Mouse (Mus musculus): ENCODE data around the gene Slc2a8. TPM values are rescaled to one million over a fixed set of nuclear protein-coding genes. Genes with fewer than 3 reads are reported as not detected.

Slc2a8 gene
- polyA plus RNA-seq, 1 experiment = 55.0 TPM

DNA sequence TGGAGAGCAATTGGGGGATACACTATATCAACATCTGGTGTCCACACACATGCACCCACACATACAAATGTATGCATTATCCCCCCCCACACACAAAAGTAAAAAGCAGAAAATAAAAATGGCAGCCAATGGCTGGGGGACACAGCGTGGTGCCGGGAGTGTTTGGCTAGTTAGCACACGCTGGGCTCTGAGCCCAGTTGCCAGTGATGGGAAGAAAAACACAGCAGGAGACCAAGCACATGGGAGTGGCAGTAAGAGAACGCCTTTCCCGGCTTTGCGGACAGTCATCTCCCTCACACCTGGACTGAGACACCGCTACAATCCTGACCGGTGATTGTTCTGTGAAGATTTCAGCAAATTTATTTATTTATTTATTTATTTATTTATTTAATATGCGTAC lies 10.6 kb downstream of the Slc2a8 start:
- Histone ChIP-seq H3K4me1 (ENCODE audit: control insufficient read depth, insufficient read depth, low read length) (peaks cover 36% of the 10 kb centered on the region), H3K27me3 (ENCODE audit: control insufficient read depth, insufficient read depth, low read length) (no peaks in the 10 kb centered on the region), H3K4me3 (replicated peaks; ENCODE audit: insufficient read depth, low read depth, low read length) (no peak overlapping the region), H3K27ac (ENCODE audit: insufficient read depth, low read length) (no peak overlapping the region)
- 9% methylated on average over 9 of the region's 9 CpGs for WGBS
- no peak for TF ChIP-seq POLR2A (IDR thresholded peaks at IDR 0.05; ENCODE audit: borderline replicate concordance, insufficient read depth, low read length)
- TF ChIP-seq CTCF (IDR thresholded peaks at IDR 0.05; ENCODE audit: borderline replicate concordance, insufficient read depth, low read depth, low read length) = no peak
- DNase-seq = peak; percentile 68 to 75

DNA sequence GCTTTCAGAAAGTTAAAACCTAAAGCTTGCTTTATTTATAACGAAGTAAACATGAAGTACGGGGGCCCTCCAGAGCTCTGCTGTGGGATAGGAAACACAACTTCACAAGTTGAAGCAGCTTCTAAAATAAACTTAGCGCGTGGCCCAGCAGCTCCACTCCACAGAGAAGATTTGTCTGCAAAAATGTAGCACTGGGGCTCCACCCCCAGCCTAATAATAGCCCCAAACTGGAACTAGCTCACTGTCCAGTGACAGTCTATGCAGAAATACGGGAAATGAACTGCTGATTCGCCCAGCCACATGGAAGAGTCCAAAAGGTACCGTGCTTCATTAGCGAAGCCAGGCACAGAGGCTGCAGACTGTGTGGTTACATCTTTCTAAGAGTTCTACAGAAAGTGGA lies 12.6 kb downstream of the Slc2a8 start:
- 86% methylated on average over 8 of the region's 8 CpGs for WGBS
- no peak for DNase-seq
- H3K27ac ChIP-seq (ENCODE audit: insufficient read depth, low read length) = no peak overlapping the region
- TF ChIP-seq CTCF (IDR thresholded peaks at IDR 0.05; ENCODE audit: borderline replicate concordance, insufficient read depth, low read depth, low read length) (no peak), POLR2A (IDR thresholded peaks at IDR 0.05; ENCODE audit: borderline replicate concordance, insufficient read depth, low read length) (no peak)
- peaks cover 19% of the 10 kb centered on the region for H3K4me1 ChIP-seq (ENCODE audit: control insufficient read depth, insufficient read depth, low read length)
- no peak overlapping the region for H3K4me3 ChIP-seq (replicated peaks; ENCODE audit: insufficient read depth, low read depth, low read length)
- H3K27me3 ChIP-seq (ENCODE audit: control insufficient read depth, insufficient read depth, low read length) = no peaks in the 10 kb centered on the region

DNA sequence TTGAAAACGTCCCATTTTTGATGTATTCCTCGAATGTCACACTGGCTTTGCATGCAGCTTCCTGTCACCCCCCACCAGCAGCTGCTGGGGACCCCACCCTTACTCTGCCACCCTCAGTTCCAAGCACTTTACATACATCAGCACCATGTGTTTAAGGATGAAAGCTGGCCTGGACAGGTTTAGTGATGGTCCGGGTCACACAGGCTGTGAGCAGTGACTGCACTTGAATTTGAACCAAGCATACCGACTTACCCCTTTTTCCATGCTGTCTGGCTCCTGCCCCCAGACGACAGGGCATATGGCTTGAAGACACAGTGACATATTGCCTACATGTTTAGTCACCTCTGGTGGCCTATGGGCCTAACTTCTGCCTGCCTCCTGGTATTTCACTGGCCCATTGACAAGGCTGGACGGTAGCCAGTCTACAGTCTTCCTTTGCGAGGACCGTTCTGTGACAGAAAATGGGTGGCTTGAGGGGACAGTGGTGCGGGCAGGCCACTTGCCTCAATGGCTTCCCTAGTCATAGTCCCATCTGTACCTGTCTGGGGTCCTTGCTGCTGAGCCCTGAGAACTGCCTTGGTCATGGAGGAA lies 13.8 kb downstream of the Slc2a8 start:
- TF ChIP-seq POLR2A (IDR thresholded peaks at IDR 0.05; ENCODE audit: borderline replicate concordance, insufficient read depth, low read length) = no peak
- no peak for TF ChIP-seq CTCF (IDR thresholded peaks at IDR 0.05; ENCODE audit: borderline replicate concordance, insufficient read depth, low read depth, low read length)
- Histone ChIP-seq H3K4me3 (replicated peaks; ENCODE audit: insufficient read depth, low read depth, low read length) (no peak overlapping the region), H3K27me3 (ENCODE audit: control insufficient read depth, insufficient read depth, low read length) (no peaks in the 10 kb centered on the region), H3K27ac (ENCODE audit: insufficient read depth, low read length) (peak overlapping the region; percentile 88), H3K4me1 (ENCODE audit: control insufficient read depth, insufficient read depth, low read length) (peaks cover 11% of the 10 kb centered on the region)
- 17% methylated on average over 9 of the region's 9 CpGs for WGBS
- DNase-seq = peak; percentile 29 to 33

DNA sequence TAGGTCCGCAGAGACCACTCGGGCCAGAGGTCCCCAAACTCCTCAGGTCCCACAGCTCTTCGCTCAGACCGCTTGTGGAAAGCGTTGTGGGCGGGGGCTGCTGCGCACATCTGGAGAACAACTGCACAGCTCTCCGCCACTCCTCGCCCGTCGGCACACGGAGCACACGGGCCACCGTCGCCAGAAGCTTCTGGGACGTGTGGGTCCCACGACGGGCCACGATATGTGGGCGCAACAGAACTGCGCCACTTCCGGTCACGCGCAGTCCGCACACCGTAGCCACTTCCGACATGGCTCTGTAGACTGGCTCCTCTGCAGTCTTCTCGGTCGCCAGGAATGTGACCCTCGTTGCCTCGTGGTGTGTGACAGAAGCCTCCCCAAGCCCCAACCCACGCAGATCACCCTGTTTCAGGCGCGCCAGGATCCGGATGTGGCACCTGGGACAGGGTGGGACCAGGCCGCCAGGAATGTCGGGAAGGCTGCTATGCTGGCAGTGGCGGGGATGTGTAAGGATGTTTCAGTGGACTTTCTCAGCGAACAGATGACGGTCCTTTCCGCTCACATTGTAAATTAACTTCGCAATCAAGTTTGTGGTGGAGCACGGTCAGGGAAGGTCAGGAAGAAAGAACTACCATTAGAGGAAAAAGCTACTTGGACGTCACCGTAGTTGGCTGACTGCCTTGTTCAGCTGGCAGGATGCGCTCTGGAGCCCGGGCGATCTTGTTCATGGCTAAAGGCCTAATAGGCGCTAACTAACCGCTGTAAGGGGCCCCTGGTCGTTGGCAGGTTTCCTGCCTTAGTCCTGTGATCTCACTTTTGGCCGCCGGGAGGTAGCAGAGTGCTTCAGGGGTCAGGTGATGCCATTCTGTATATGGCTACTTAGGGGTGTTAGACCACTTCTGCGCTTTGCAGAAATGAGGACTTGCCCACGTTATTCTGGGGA lies 14.9 kb downstream of the Slc2a8 start:
- under 1% methylated on average over 55 of the region's 55 CpGs for WGBS
- DNase-seq = peak; percentile 90 to 91
- peak overlapping the region; percentile 78 for H3K4me3 ChIP-seq (replicated peaks; ENCODE audit: insufficient read depth, low read depth, low read length)
- H3K27me3 ChIP-seq (ENCODE audit: control insufficient read depth, insufficient read depth, low read length) = no peaks in the 10 kb centered on the region
- H3K4me1 ChIP-seq (ENCODE audit: control insufficient read depth, insufficient read depth, low read length) = peaks cover 11% of the 10 kb centered on the region
- peak overlapping the region; percentile 88 for H3K27ac ChIP-seq (ENCODE audit: insufficient read depth, low read length)
- TF ChIP-seq POLR2A (IDR thresholded peaks at IDR 0.05; ENCODE audit: borderline replicate concordance, insufficient read depth, low read length) (peak; percentile 97), CTCF (IDR thresholded peaks at IDR 0.05; ENCODE audit: borderline replicate concordance, insufficient read depth, low read depth, low read length) (peak; percentile 70)

DNA sequence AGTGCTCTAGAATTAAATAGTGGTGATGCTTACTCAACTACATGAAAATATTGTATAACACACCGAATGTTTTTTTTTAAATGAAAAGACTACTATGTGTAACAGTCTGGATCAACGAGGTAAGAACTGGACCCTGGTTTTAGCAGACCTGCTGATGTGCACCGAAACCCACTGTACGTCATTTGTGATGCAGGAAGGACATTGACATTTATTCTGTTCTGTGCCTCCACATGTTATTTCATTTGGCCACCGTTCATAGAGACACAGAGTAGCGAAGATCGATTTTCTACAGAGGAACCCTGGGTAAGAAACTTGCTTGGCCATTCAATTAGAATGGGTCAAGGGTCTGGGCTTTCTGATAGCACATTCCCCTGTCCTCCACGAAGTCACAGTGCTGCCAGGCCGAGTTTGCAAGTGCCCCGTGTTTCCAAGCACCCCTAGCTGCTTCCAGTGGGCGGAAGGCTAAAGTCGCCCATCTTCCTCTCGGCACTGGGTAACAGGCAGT lies 15.6 kb downstream of the Slc2a8 start:
- peak overlapping the region; percentile 78 for H3K4me3 ChIP-seq (replicated peaks; ENCODE audit: insufficient read depth, low read depth, low read length)
- TF ChIP-seq POLR2A (IDR thresholded peaks at IDR 0.05; ENCODE audit: borderline replicate concordance, insufficient read depth, low read length) = no peak
- no peak for TF ChIP-seq CTCF (IDR thresholded peaks at IDR 0.05; ENCODE audit: borderline replicate concordance, insufficient read depth, low read depth, low read length)
- peaks cover 11% of the 10 kb centered on the region for H3K4me1 ChIP-seq (ENCODE audit: control insufficient read depth, insufficient read depth, low read length)
- WGBS = 10% methylated on average over 13 of the region's 13 CpGs
- DNase-seq = no peak
- no peaks in the 10 kb centered on the region for H3K27me3 ChIP-seq (ENCODE audit: control insufficient read depth, insufficient read depth, low read length)
- H3K27ac ChIP-seq (ENCODE audit: insufficient read depth, low read length) = peak overlapping the region; percentile 48

DNA sequence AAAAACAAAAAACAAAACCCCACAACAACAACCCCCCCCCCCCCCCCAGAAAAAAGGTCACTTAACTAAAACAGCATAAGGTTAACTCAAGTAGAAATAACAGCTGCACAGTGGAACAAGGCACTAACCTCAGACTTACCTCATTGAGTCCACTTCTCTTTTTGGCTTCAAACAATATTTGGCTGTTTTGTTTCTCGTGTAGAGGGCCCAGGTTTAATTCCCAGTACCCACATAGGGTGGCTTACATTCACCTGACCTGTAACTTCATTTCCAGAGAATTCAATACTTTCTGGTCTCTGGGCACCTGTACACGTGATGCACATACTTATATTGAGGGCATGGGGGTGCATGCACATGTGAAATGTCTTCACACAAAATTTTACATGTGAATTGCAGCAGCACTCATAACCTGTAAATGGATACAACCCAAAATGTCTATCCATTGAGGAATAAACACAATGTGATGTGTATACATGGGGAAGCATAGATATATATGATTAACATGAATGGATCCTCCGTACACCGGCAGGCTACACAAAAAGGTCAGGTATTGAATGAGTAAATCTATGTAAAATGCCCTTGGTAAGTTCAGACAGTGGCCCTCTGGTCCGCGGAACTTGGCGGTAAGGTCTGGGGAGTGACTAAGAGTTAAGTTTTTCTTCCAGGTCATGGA lies 16.2 kb downstream of the Slc2a8 start:
- H3K27ac ChIP-seq (ENCODE audit: insufficient read depth, low read length) = no peak overlapping the region
- peaks cover 14% of the 10 kb centered on the region for H3K4me1 ChIP-seq (ENCODE audit: control insufficient read depth, insufficient read depth, low read length)
- H3K4me3 ChIP-seq (replicated peaks; ENCODE audit: insufficient read depth, low read depth, low read length) = no peak overlapping the region
- TF ChIP-seq POLR2A (IDR thresholded peaks at IDR 0.05; ENCODE audit: borderline replicate concordance, insufficient read depth, low read length) (no peak), CTCF (IDR thresholded peaks at IDR 0.05; ENCODE audit: borderline replicate concordance, insufficient read depth, low read depth, low read length) (no peak)
- DNase-seq = no peak
- no peaks in the 10 kb centered on the region for H3K27me3 ChIP-seq (ENCODE audit: control insufficient read depth, insufficient read depth, low read length)
- 29% methylated on average over 7 of the region's 7 CpGs for WGBS

DNA sequence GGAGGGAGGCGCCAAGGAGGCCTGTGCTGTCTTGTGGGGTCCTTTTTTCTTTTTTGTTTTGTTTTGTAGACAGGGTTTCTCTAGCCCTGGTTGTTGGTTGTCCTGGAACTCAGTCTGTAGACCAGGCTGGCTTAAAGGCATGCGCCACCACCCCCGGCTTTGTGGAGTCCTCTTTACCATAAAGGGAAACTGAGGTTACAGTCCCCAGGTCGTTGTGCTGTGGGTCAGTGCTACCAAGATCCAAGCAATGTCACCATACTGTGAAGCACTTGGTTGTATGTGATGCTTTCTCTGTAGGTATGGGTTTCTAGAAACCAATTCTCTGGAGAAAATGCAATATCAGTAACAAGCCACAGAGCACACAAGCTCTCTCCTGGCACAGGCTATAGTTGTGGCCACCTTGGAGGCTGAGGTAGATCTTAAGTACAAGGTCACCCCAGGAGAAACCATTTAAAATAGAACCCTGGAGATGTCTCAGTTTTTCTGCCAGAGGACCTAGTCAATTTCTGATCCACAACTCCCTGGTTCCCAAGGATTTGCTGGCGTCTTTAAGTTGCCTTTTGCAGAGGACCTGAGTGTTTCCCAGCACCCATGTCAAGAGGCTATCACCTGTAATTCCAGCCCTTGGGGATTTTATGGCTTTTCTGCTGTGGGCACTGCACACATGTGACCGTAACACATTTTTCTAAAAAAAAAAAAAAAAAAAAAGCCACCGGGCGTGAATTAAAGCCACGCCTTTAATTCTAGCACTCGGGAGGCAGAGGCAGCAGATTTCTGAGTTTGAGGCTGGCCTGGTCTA lies 17.0 kb downstream of the Slc2a8 start:
- TF ChIP-seq POLR2A (IDR thresholded peaks at IDR 0.05; ENCODE audit: borderline replicate concordance, insufficient read depth, low read length) (no peak), CTCF (IDR thresholded peaks at IDR 0.05; ENCODE audit: borderline replicate concordance, insufficient read depth, low read depth, low read length) (no peak)
- 49% methylated on average over 10 of the region's 10 CpGs for WGBS
- Histone ChIP-seq H3K4me3 (replicated peaks; ENCODE audit: insufficient read depth, low read depth, low read length) (no peak overlapping the region), H3K27me3 (ENCODE audit: control insufficient read depth, insufficient read depth, low read length) (no peaks in the 10 kb centered on the region), H3K27ac (ENCODE audit: insufficient read depth, low read length) (no peak overlapping the region), H3K4me1 (ENCODE audit: control insufficient read depth, insufficient read depth, low read length) (peaks cover 17% of the 10 kb centered on the region)
- no peak for DNase-seq

Data from cerebellum, adult 2 months (tissue).